Mouse (Mus musculus) CH12.LX (cell line): Measurements from ENCODE around the gene Camta1. TPM values are rescaled to one million over a fixed set of nuclear protein-coding genes. Genes with fewer than 3 reads are reported as not detected.

Experiments
- DNase-seq: peaks from one replicate; pipeline ENCODE4 v3.0.0-alpha.2; 2013; ENCODE audit errors: extremely low read depth
- H3K27ac ChIP-seq: 2 replicates; pipeline ENCODE4 v1.5.1; 2012; ENCODE audit warnings: low read depth, mild to moderate bottlenecking, control low read depth, moderate library complexity; ENCODE audit not compliant: insufficient read depth
- H3K27me3 ChIP-seq: replicated peaks from 2 replicates; pipeline ENCODE3; 2012; ENCODE audit warnings: inconsistent platforms
- H3K36me3 ChIP-seq, 2 experiments: replicated peaks in 1 of 2; 2 replicates each; pipeline versions ENCODE3 to v1.6.1; 2012; ENCODE audit warnings: inconsistent platforms in 1 of 2, low read length in 1 of 2, mild to moderate bottlenecking in 1 of 2, mixed read lengths in 1 of 2, moderate library complexity in 1 of 2; ENCODE audit not compliant: control insufficient read depth in 1 of 2, insufficient read depth in 1 of 2
- H3K4me1 ChIP-seq, 2 experiments: 2 replicates each; pipeline ENCODE4 v1.6.1; 2012; ENCODE audit warnings: inconsistent platforms in 1 of 2, moderate library complexity in 1 of 2; ENCODE audit not compliant: insufficient read depth in 2 of 2, control insufficient read depth in 1 of 2
- H3K4me2 ChIP-seq: 2 replicates; pipeline ENCODE4 v1.6.1; 2012; ENCODE audit warnings: low read depth, mild to moderate bottlenecking, control low read depth; ENCODE audit not compliant: poor library complexity, insufficient read depth, severe bottlenecking
- H3K4me3 ChIP-seq, 3 experiments: fragments of 150-350 bp in 1 of 3; sonication (generic) in 1 of 3; replicated peaks in 1 of 3; 2 replicates each; pipeline versions ENCODE3 to v1.5.1; 2011 to 2012; ENCODE audit warnings: low read depth in 2 of 3, low read length in 2 of 3, mild to moderate bottlenecking in 2 of 3, moderate library complexity in 2 of 3, control low read depth in 1 of 3, improper control_type of control experiment in 1 of 3, inconsistent platforms in 1 of 3, mixed read lengths in 1 of 3; ENCODE audit not compliant: poor library complexity in 1 of 3
- H3K79me2 ChIP-seq: replicated peaks from 2 replicates; pipeline ENCODE4 v1.6.1; 2012; ENCODE audit warnings: mild to moderate bottlenecking, moderate library complexity; ENCODE audit not compliant: control insufficient read depth, poor library complexity, insufficient read depth, severe bottlenecking; ENCODE audit errors: extremely low read depth
- H3K9ac ChIP-seq: 2 replicates; pipeline ENCODE4 v1.6.1; 2012; ENCODE audit warnings: low read depth, mild to moderate bottlenecking, control low read depth, moderate library complexity; ENCODE audit not compliant: insufficient read depth
- H3K9me3 ChIP-seq: replicated peaks from 2 replicates; pipeline ENCODE3; 2012; ENCODE audit warnings: low read length, inconsistent platforms, mixed read lengths
- CHD1 ChIP-seq: IDR thresholded peaks from 2 replicates; pipeline ENCODE4 v1.6.1; 2012; ENCODE audit warnings: low read depth, low read length, improper control_type of control experiment, inconsistent platforms
- E2F4 ChIP-seq: IDR thresholded peaks from 2 replicates; pipeline ENCODE4 v1.6.1; 2011; ENCODE audit warnings: low read depth, low read length, improper control_type of control experiment; ENCODE audit not compliant: insufficient replicate concordance
- EP300 ChIP-seq: IDR thresholded peaks from 2 replicates; pipeline ENCODE4 v1.6.1; 2011; ENCODE audit warnings: low read length, improper control_type of control experiment
- GABPA ChIP-seq: IDR thresholded peaks from 2 replicates; pipeline ENCODE4 v1.6.1; 2012; ENCODE audit warnings: low read depth, low read length, improper control_type of control experiment, inconsistent platforms; ENCODE audit not compliant: insufficient replicate concordance
- HCFC1 ChIP-seq: IDR thresholded peaks from 2 replicates; pipeline ENCODE4 v1.6.1; 2012; ENCODE audit warnings: low read depth, mild to moderate bottlenecking, inconsistent platforms, low read length, improper control_type of control experiment
- IRF4 ChIP-seq: IDR thresholded peaks from 2 replicates; pipeline ENCODE4 v1.6.1; 2014; ENCODE audit warnings: low read depth, mild to moderate bottlenecking, inconsistent platforms, low read length, improper control_type of control experiment
- JUND ChIP-seq: conservative IDR thresholded peaks from 2 replicates; pipeline ENCODE4 v1.6.1; 2011; ENCODE audit warnings: low read depth, low read length, improper control_type of control experiment
- MAFK ChIP-seq: IDR thresholded peaks from 2 replicates; pipeline ENCODE4 v1.6.1; 2011; ENCODE audit warnings: low read length, improper control_type of control experiment; ENCODE audit not compliant: insufficient replicate concordance
- MAZ ChIP-seq: IDR thresholded peaks from 2 replicates; pipeline ENCODE4 v1.6.1; 2012; ENCODE audit warnings: low read depth, mild to moderate bottlenecking, inconsistent platforms, low read length, improper control_type of control experiment, moderate library complexity
- MEF2A ChIP-seq: IDR thresholded peaks from 2 replicates; pipeline ENCODE4 v1.6.1; 2014; ENCODE audit warnings: low read depth, mild to moderate bottlenecking, inconsistent platforms, low read length, improper control_type of control experiment, borderline replicate concordance
- MXI1 ChIP-seq: IDR thresholded peaks from 2 replicates; pipeline ENCODE4 v1.6.1; 2011; ENCODE audit warnings: mild to moderate bottlenecking, low read depth, low read length, improper control_type of control experiment
- NRF1 ChIP-seq: IDR thresholded peaks from 2 replicates; pipeline ENCODE4 v1.6.1; 2014; ENCODE audit warnings: low read depth, mild to moderate bottlenecking, inconsistent platforms, low read length, improper control_type of control experiment, moderate library complexity
- PAX5 ChIP-seq: IDR thresholded peaks from 2 replicates; pipeline ENCODE4 v1.6.1; 2012; ENCODE audit warnings: low read length, inconsistent platforms, mixed read lengths
- POLR2A ChIP-seq: IDR thresholded peaks from 2 replicates; pipeline ENCODE4 v1.6.1; 2011; ENCODE audit warnings: low read depth, mild to moderate bottlenecking, improper control_type of control experiment, low read length
- RAD21 ChIP-seq: IDR thresholded peaks from 2 replicates; pipeline ENCODE4 v1.6.1; 2011; ENCODE audit warnings: low read depth, mild to moderate bottlenecking, low read length, improper control_type of control experiment, moderate library complexity
- TCF12 ChIP-seq: IDR thresholded peaks from 2 replicates; pipeline ENCODE4 v1.6.1; 2014; ENCODE audit warnings: low read depth, mild to moderate bottlenecking, inconsistent platforms, low read length, improper control_type of control experiment
- UBTF ChIP-seq: IDR thresholded peaks from 2 replicates; pipeline ENCODE4 v1.6.1; 2012; ENCODE audit warnings: low read depth, mild to moderate bottlenecking, inconsistent platforms, low read length, improper control_type of control experiment, moderate library complexity
- USF2 ChIP-seq: conservative IDR thresholded peaks from 2 replicates; pipeline ENCODE4 v1.6.1; 2011; ENCODE audit warnings: low read depth, low read length, improper control_type of control experiment
- dilution Hi-C: fragments of 300-500 bp; cut with MboI; formaldehyde crosslinking; loops from 2 replicates; pipeline ENCODE4 v1.14.3; 2020; ENCODE audit warnings: low sequenced_read_pairs; ENCODE audit not compliant: extremely low pct_unique_long_range_greater_than_20kb, extremely low pct_ligation_motif_present
- in situ Hi-C: fragments of 300-500 bp; cut with MboI; formaldehyde crosslinking; loops from 3 replicates; pipeline ENCODE4 v1.14.3; 2019; ENCODE audit warnings: low sequenced_read_pairs, low pct_ligation_motif_present, low pct_unique_long_range_greater_than_20kb, mixed read lengths
- polyA plus RNA-seq: library from polyadenylated mRNA; unstranded; fragments of >175 nt; gene quantifications from 2 replicates; pipeline ENCODE4 v1.2.1, GENCODE M21; 2012; ENCODE audit warnings: low read depth; ENCODE audit not compliant: insufficient read length
- total RNA-seq, 2 experiments: library from RNA; depleted of rRNA; stranded (reverse); fragments of 300-350 nt in 1 of 2; fragments of >200 nt in 1 of 2; gene quantifications; 2 replicates each; pipeline ENCODE4 v1.2.3; 2012 to 2014

The Camta1 gene
- total and polyA plus RNA-seq, 3 experiments = 9.9 to 32.5 (median 15.3) TPM

GRCm38 (mm10) chr4:151483299-151483976 lies 378.2 kb downstream of the Camta1 start:
- no peak overlapping the region for H3K9ac ChIP-seq
- no peak for TF ChIP-seq USF2
- TF ChIP-seq RAD21 = no peak
- TF ChIP-seq TCF12 = no peak
- no peak for TF ChIP-seq MEF2A
- no peak for TF ChIP-seq MXI1
- TF ChIP-seq IRF4 = no peak
- no peak for TF ChIP-seq NRF1
- TF ChIP-seq E2F4 = no peak
- TF ChIP-seq JUND = no peak
- no peak for TF ChIP-seq GABPA
- no peak for TF ChIP-seq CHD1
- no peak for TF ChIP-seq UBTF
- no peak for TF ChIP-seq MAFK
- no peak for TF ChIP-seq POLR2A
- TF ChIP-seq MAZ = no peak
- TF ChIP-seq EP300 = no peak
- H3K9me3 ChIP-seq = peaks cover 90% of the 10 kb centered on the region
- H3K4me2 ChIP-seq = no peak overlapping the region
- dilution Hi-C loops (no loop called here), in situ Hi-C loops (no loop called here)
- no peak overlapping the region for H3K4me3 ChIP-seq
- no peaks in the 10 kb centered on the region for H3K36me3 ChIP-seq
- no peaks in the 10 kb centered on the region for H3K4me1 ChIP-seq
- no peak for DNase-seq
- no peak overlapping the region for H3K27ac ChIP-seq
- H3K79me2 ChIP-seq = no peaks in the 10 kb centered on the region
- H3K27me3 ChIP-seq = no peaks in the 10 kb centered on the region

GRCm38 (mm10) chr4:151480928-151481327 lies 380.7 kb downstream of the Camta1 start:
- DNase-seq = no peak
- H3K4me3 ChIP-seq = no peak overlapping the region
- in situ Hi-C loops (no loop called here), dilution Hi-C loops (no loop called here)
- no peaks in the 10 kb centered on the region for H3K4me1 ChIP-seq
- no peaks in the 10 kb centered on the region for H3K27me3 ChIP-seq
- TF ChIP-seq MXI1 (no peak), RAD21 (no peak), IRF4 (no peak), HCFC1 (no peak), PAX5 (no peak)
- peaks cover 89% of the 10 kb centered on the region for H3K9me3 ChIP-seq
- H3K9ac ChIP-seq = no peak overlapping the region
- H3K4me2 ChIP-seq = no peak overlapping the region
- no peaks in the 10 kb centered on the region for H3K36me3 ChIP-seq
- no peak overlapping the region for H3K27ac ChIP-seq
- H3K79me2 ChIP-seq = no peaks in the 10 kb centered on the region
